Mouse (Mus musculus) urinary bladder, postnatal 10 days (tissue): ENCODE results near the gene Opa3.

ENCODE experiments used
- DNase-seq: peaks from one replicate; pipeline ENCODE4 v3.0.0; 2022; ENCODE audit warnings: low spot score

The Opa3 gene

DNA sequence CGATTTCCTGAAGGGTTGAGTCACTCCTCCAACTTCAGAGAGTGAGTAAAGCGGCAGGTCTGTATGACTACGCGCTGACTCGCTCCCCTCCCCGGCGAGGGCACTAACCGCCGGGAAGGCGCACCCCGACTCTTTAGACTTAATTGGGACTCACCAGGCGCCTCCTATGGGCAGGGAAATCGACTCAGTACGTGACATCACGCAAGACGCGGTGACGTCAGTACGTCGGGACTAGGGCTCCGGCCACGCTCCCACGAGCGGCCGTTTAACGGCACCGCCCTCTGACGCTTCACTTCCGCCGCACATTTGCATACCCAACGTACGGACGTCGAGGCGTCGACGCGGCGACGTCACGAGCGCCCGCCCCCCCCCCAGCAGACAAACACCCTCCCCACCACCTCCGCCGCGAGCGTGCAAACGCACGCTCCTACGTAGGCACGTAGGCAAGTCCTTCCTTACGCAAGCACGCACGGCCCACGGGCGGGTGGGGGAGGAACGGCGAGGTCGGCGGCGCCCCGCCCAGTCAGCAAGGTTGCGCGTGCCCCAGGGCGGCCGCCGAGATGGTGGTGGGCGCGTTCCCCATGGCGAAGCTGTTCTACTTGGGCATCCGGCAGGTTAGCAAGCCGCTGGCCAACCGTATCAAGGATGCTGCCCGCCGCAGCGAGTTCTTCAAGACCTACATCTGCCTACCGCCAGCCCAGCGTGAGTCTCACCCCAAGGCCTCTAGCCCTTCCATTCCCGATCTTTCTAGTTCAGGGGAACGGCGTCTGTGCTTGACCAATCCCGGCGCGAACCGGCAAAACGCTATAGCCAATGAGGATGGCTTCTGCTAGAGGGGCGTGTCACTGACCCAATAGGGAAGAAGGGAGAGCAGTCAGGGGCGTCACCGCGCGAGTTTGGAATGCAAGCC, at the start of gene Opa3:
Gene Opa3, plus strand, starts transcription at position 452 of the 910 bp plus-strand sequence.
- peak; percentile 99 for DNase-seq

DNA sequence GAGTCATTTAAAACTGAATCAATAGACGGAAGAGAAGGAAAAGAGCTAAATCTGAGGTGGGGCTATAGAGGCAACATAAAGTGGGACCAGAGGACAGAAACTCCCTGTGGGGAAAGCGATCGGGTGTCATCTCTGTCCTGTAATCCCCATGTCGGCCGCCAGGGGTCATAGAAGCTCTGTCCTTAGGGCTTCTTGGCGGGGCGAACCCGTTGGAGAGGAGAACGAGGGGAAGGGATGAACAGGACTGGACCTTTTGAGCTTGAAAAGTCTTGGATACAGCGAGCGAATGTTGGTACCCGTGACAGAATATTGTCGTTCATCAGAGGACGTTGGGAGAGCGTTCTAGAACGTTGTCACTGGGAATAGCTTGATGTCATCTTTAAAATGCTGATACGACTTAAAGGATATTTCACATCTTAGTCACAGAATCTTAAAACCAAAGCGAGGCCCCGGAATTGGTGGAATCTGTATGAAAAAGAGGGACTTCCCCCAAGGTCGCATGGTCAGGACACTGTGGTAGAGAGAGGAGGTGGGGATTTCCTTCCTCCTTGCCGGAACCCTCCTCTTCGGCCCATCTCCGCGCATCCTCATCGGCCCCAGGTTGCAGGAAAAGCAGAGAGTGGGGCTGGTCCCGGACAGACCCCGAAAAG, 49.6 kb upstream of the Opa3 start:
- DNase-seq, result no peak

- DNase-seq, result no peak
Observed at GRCm38 (mm10) chr7:19179173-19179572, 49.0 kb upstream of the Opa3 start.

DNA sequence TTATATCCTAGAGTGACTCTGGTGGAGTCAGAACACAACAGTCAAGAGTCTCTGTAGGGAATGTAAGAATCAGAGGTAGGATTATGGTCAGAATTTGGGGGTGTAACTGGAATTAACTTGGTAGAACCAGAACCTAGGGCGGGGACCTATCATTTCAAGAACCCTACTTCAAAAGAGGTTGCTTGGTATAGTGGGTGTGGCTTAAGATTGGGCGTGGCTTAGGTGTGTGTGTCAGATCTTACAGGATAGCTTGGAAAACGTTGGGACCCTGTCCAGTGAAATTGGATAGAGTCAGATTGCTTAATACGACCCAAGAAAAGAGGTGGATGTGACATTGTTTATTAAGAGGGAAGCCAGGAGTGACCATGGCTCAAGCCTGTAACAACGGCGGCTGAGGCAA, 48.2 kb upstream of the Opa3 start:
- no peak for DNase-seq

- DNase-seq, result no peak
Observed at GRCm38 (mm10) chr7:19180862-19181429, 47.2 kb upstream of the Opa3 start.

- no peak for DNase-seq
Observed at GRCm38 (mm10) chr7:19184250-19184649, 43.9 kb upstream of the Opa3 start.

- DNase-seq, result no peak
Observed at GRCm38 (mm10) chr7:19184758-19185157, 43.4 kb upstream of the Opa3 start.

DNA sequence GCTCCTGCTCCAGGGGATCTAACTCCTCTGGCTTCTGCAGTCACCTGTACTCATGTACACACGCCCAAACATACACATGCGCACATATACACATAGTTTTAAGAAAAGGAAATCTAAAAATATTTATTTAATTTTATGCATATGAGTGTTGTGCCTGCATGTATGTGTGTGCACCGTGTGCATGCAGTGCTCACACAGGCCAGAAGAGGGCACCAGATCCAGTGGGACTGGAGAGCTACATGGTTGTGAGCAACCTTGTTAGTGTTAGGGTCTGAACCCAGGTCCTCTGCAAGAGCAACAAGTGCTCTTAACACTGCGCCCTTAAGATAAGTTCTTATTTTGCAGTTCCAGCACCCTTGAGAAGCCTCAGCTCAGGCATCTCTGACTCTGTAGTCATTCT, 33.5 kb upstream of the Opa3 start:
- no peak for DNase-seq

GRCm38 (mm10) chr7:19196676-19197075, 31.5 kb upstream of the Opa3 start:
- no peak for DNase-seq

- DNase-seq, result no peak
Observed at GRCm38 (mm10) chr7:19197985-19198384, 30.1 kb upstream of the Opa3 start.

DNA sequence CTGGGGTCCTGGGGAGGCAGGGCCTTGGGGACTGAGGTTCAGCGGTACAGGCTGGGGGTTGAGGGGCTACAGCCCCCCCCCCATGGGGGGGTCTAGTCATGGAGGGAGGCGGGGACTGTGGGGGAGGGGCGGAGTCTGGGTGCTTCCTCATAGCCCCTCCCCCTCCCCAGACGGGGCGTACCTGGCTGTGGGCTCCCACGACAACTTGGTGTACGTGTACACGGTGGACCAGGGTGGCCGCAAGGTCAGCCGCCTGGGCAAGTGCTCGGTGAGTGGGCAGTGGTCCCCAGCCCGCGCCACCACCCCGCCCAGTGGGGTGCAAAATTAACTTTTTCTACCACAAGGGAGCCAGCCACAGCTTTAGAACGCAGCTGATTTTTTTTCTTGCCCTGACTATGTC, 26.5 kb upstream of the Opa3 start:
- DNase-seq, result no peak

DNA sequence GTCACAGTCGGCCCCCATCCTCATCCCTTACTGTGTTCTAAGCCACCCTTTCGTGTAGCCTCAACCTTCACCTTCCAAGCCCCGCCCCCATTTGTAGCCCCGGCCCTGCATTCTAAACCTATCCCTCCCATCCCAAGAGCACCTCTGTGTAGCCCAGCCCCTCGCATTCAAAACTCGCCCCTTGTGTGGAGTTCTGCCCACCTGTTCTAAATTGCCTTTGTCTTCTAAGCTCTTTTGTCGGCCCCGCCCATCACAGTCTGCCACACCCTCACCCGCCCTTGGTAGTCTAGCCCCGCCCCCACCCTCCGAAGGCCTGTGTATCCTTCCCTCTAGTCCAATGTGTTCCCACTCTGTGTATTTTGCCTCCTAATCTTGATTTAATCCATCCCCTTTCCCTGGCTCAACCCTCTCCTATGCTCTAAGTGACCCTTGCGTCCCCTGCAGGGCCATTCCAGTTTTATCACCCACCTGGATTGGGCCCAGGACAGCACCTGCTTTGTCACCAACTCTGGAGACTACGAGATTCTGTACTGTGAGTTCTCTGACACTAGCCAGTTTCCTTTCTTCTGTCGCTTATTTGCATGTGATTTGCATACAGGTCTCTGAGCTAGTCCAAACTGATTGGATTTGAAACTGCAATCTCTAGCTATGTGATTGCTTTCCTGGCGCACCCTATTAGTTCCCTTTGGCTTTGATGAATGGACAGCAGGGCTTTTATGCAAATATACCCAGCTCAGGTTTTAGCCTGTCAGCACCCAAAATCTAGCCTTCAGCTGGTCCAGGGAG, 25.9 kb upstream of the Opa3 start:
- no peak for DNase-seq

DNA sequence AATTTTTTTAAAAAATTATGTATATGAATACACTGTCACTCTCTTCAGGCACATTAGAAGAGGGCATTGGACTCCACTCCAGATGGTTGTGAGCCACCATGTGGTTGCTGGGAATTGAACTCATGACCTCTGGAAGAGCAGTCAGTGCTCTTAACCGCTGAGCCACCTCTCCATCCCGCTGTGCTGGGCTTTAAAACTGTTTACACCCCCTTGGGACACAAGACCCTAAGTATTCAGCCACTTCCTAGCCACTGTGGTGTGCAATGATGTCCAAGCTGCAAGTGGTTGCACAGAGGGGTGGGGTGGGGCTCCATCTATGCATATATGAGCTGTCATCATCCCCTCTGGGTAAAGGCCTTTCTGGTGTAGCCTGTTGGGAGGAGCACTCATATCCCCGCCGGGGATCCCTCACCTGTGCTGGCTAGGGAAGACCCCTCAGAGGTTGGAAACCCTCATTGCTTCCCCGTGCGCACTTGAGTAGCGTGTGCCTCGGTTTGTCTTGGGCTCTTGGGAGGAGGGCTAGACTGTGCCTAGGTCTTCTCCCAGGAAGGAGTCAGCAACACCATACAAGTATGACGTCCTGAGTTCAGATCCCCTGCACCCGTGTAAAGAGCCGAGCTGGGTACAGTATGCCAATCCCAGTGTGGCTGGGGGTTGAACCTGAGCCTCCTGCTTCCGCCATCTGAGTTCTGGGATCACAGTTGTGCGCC, 19.8 kb upstream of the Opa3 start:
- no peak for DNase-seq

- DNase-seq, result no peak
Observed at GRCm38 (mm10) chr7:19208944-19209472, 19.1 kb upstream of the Opa3 start.

- no peak for DNase-seq
Observed at GRCm38 (mm10) chr7:19209494-19209893, 18.6 kb upstream of the Opa3 start.

DNA sequence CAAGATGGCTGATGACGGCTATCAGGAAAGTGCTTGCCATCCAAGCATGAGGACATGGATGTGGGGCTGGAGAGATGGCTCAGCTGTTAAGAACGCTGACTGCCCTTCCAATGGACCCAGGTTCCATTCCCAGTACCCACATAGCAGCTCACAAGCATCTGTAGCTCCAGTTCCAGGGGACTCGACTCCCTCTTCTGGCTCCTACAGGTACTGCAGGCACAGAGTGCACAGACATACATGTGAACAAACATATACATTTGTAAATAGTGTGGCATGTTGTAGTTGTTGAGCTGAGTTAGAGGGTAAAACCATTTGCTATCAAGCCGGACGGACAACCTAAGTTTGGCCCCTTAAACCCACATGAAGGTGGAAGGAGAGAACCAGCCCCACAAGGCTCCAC, 18.1 kb upstream of the Opa3 start:
- no peak for DNase-seq

DNA sequence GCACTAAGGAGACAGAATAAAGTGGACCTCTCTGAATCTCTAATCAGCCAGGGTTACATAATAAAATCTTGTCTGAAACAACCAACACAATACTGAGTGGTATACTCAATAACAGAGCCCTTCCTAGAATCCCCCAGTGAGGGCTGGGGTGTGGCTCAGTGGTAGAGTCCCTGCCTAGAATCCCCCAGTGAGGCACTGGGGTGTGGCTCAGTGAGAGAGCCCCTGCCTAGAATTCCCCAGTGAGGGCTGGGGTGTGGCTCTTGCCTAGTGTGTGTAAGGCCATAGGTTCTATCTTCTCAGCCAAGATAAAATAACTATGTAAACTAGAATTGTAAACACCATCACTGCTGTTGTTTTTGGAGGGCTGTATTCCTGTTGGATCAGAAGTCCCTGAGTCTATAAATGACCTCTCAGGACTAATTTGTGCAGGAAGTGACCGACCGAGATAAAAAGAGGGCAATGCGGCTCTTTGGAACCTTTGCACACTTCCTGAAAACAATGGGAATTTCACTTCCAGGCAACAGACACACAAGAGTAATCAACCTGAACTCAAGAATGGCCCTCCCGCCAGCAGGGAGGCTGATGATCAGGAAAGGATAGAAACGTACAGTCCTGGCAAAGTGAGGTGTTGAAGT, 17.0 kb upstream of the Opa3 start:
- DNase-seq, result no peak

DNA sequence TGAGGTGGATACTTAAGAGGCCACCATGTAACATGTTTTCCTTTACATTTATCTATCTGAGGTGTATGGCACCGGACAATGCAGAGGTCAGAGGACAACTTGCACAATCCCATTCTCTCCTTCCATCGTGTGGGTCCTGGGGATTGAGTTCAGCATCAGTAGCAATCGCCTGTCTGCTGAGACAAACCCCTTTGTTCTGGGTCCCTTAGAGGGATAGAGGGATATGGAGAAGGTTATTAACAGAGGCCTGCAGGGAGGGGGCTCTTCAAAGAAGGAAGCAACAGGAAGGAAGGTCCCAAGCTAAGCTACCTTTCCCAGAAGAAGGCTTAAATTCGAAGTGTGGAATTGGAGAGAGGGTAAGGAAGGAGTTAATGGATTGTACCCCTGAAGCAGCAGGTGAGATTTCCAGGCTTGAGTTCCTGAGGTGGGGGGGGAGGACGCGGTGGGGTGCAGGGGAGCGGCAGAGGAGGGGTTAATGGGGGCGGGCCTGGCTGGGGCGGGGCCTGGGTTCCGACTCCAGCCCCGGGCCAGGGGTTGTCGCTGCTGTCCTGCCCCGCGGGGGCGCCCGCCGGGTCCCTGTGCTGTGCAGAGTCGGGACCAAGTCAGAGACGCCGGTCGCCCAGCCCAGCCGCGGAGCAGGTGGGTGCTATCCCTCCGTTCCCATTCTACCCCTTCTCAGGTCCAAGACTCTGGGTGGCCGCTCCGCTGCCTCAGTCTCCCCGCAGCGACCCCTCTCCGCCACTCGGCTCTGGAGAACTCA, 16.0 kb upstream of the Opa3 start, which contains the start of gene Gpr4:
Gene Gpr4, plus strand, starts transcription at position 543 of the 760 bp plus-strand sequence.
- DNase-seq, result no peak

DNA sequence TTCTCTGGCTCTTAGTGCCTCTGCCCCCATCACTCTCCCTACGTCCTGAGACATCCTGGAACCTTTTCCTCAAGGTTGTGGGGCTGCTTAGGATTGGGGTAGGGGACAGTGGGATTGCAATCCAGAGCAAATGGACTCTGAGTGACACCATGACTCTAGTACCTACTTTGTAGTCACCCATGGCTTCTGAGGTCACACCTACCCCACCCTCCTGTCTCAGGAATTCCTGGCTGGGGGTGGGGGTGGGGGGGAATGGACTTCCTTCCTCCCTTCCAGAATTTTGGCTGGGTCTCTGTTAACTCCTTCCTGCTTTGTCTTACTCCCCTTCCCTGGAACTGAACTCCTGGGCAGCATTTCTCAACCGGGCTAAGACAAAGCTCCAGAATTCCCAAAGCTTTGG, 14.7 kb upstream of the Opa3 start:
- DNase-seq, result no peak

- no peak for DNase-seq
Observed at GRCm38 (mm10) chr7:19214369-19214768, 13.8 kb upstream of the Opa3 start.
